Mouse (Mus musculus): Measurements from ENCODE around the gene Stambp. TPM values are rescaled to one million over a fixed set of nuclear protein-coding genes. Genes with fewer than 3 reads are reported as not detected.

The Stambp gene
- polyA plus RNA-seq, 1 experiment from 2014 or later, result 26.2 TPM

DNA sequence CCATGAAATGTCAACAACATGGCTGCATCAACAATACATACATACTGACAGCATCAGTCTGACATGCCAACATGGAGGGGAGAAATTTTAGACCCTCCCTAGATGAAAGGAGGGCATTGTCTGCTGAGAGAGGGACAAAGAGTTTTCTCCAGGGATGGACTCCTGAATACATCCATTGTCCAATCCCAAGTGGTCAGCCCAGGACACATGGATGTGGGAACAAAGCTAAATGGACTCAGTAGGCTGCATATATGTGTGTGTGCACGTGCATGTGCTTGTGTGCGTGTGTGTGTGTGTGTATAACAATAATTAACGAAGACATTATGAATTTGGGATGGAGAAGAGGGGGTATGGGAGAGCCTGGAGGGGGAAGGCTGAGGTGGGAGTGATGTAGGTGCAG is 26.8 kb downstream of the Stambp start:
- Histone ChIP-seq H3K36me3 (ENCODE audit: control insufficient read depth, insufficient read depth, low read length) (peaks cover 33% of the 10 kb centered on the region), H3K4me2 (ENCODE audit: low read depth, low read length) (no peak overlapping the region), H3K9ac (ENCODE audit: low read depth, low read length) (no peak overlapping the region), H3K27me3 (replicated peaks; ENCODE audit: control insufficient read depth, insufficient read depth, low read length) (no peaks in the 10 kb centered on the region), H3K27ac (replicated peaks; ENCODE audit: low read depth, low read length) (no peak overlapping the region), H3K9me3 (ENCODE audit: control insufficient read depth, low read length) (no peaks in the 10 kb centered on the region), H3K4me3 (ENCODE audit: low read depth, low read length) (no peak overlapping the region), H3K4me1 (ENCODE audit: control insufficient read depth, insufficient read depth, low read length) (no peaks in the 10 kb centered on the region)
- 76% methylated on average over 3 of the region's 3 CpGs for WGBS
- no peak for DNase-seq (ENCODE audit: low spot score)
- no peak for ATAC-seq (ENCODE audit: low read depth)

DNA sequence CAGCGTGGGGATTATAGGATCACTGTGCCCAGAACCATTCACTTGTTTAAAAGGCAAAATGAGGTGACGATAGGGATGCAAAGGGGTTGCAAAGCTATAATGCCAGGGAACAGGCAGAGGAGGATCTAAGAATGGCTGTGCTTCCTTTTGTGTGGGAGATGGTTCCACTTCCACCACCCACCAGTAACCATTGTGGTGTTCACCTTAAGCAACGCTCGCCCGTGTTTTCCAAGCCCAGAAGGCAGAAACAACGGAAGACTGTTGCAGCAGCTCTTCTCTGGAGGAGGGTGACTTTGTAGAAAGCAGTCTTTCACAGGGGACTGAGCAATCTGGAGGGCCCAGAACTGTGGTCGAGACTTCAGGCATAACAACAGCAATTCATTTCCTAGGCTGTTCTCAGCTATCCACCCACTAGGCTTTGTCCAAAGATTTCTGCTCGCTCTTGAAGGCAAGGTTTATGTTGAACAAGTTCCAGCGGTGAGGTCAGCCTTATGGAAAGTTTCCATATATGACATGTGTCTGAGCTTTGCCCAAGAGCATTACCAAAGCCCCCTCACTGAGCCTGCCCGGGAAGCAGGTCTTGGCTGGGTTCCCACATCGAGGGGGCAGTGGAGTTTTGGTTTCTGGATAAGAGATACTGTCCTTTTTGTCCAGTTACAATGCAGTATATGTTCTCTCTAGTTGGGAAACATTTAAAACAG is 30.6 kb downstream of the Stambp start:
- peak overlapping the region; percentile 79 for H3K27ac ChIP-seq (replicated peaks; ENCODE audit: low read depth, low read length)
- H3K9ac ChIP-seq (ENCODE audit: low read depth, low read length), result no peak overlapping the region
- H3K27me3 ChIP-seq (replicated peaks; ENCODE audit: control insufficient read depth, insufficient read depth, low read length), result no peaks in the 10 kb centered on the region
- H3K4me3 ChIP-seq (ENCODE audit: low read depth, low read length), result no peak overlapping the region
- DNase-seq (ENCODE audit: low spot score) (peak; percentile 81), ATAC-seq (ENCODE audit: low read depth) (peak; percentile 72)
- H3K4me2 ChIP-seq (ENCODE audit: low read depth, low read length), result no peak overlapping the region
- H3K36me3 ChIP-seq (ENCODE audit: control insufficient read depth, insufficient read depth, low read length), result peaks cover 19% of the 10 kb centered on the region
- no peaks in the 10 kb centered on the region for H3K9me3 ChIP-seq (ENCODE audit: control insufficient read depth, low read length)
- no peaks in the 10 kb centered on the region for H3K4me1 ChIP-seq (ENCODE audit: control insufficient read depth, insufficient read depth, low read length)
- WGBS, result 67% methylated on average over 11 of the region's 11 CpGs

DNA sequence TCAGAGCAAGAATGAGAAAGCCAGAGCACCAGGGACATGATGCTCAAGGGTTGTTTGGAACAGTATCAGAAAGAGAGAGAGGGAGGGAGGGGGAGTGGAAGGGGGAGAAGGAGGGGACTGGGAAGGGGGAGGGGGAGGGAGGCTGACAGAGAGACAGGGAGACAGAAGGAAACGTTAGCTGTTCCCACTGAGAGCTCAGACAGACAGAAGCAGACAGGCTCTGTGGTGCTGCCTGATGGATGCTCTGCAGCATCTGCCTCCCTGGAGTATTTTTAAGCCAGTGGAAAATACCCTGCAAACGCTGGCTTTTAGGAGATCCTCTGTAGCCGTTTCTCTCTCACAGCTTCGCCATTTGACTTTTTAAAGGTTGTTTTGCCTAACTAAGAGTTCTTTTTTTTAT is 32.5 kb downstream of the Stambp start:
- Histone ChIP-seq H3K9me3 (ENCODE audit: control insufficient read depth, low read length) (no peaks in the 10 kb centered on the region), H3K9ac (ENCODE audit: low read depth, low read length) (no peak overlapping the region), H3K4me3 (ENCODE audit: low read depth, low read length) (no peak overlapping the region), H3K4me1 (ENCODE audit: control insufficient read depth, insufficient read depth, low read length) (0 out of 2 replicates have a peak, but pooled peaks cover 3% of the 10 kb centered on the region), H3K27me3 (replicated peaks; ENCODE audit: control insufficient read depth, insufficient read depth, low read length) (no peaks in the 10 kb centered on the region), H3K4me2 (ENCODE audit: low read depth, low read length) (no peak overlapping the region), H3K36me3 (ENCODE audit: control insufficient read depth, insufficient read depth, low read length) (peaks cover 2% of the 10 kb centered on the region; the same call in 1 of the 2 replicates), H3K27ac (replicated peaks; ENCODE audit: low read depth, low read length) (no peak overlapping the region)
- DNase-seq (ENCODE audit: low spot score), result peak; percentile 23
- WGBS, result 38% methylated on average over 4 of the region's 4 CpGs
- no peak for ATAC-seq (ENCODE audit: low read depth)

- no peak overlapping the region for H3K9ac ChIP-seq (ENCODE audit: low read depth, low read length)
- H3K36me3 ChIP-seq (ENCODE audit: control insufficient read depth, insufficient read depth, low read length), result no peaks in the 10 kb centered on the region
- no peak overlapping the region for H3K27ac ChIP-seq (replicated peaks; ENCODE audit: low read depth, low read length)
- no peaks in the 10 kb centered on the region for H3K9me3 ChIP-seq (ENCODE audit: control insufficient read depth, low read length)
- DNase-seq (ENCODE audit: low spot score) (no peak), ATAC-seq (ENCODE audit: low read depth) (no peak)
- H3K4me2 ChIP-seq (ENCODE audit: low read depth, low read length), result no peak overlapping the region
- H3K4me1 ChIP-seq (ENCODE audit: control insufficient read depth, insufficient read depth, low read length), result 0 out of 2 replicates have a peak, but pooled peaks cover 3% of the 10 kb centered on the region
- WGBS, result 38% methylated on average over 6 of the region's 6 CpGs
- H3K4me3 ChIP-seq (ENCODE audit: low read depth, low read length), result no peak overlapping the region
- H3K27me3 ChIP-seq (replicated peaks; ENCODE audit: control insufficient read depth, insufficient read depth, low read length), result no peaks in the 10 kb centered on the region
These were observed 35.8 kb downstream of the Stambp start for GRCm38 (mm10) chr6:83536795-83537059.

DNA sequence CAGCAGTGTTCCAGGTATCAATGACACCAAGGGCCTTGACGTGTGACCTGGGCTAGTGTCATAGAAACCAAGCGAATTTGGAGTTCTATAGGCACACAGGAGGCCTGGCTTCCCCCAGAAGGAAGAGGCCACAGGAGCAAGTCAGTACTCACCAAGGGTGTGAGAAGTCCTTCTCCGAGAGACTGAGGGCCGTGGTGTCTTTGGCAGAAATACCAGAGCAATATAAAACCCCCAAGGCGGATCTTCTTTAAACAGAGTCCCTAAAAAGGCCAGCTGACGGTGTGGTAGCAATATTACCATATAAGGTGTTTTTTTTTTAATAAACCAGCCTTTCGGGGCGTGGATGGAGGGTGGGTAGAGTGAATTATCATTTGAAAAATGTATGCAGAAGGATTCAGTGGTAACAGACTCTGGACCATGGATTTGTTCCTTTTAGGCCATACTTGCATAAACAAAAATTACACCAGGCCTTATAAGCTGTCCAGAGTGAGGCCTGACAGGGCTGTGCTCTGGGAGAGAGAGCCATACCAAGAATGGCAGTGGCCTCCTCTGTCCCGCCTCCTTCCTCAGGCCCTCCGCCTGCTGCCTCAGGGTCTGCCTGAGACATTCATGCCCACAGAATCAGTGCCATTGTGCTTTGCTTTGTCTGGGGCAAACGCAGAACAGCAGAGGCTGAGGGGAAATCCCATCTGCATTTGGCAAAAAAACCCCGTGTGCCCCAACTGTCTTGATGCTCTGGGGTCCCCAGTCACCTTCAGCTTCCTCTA is 36.3 kb downstream of the Stambp start, which contains the start of gene Actg2:
Gene Actg2, minus strand, starts transcription at position 238 of the 767 bp plus-strand sequence.
- Histone ChIP-seq H3K27ac (replicated peaks; ENCODE audit: low read depth, low read length) (no peak within 1 kb of the TSS), H3K4me1 (ENCODE audit: control insufficient read depth, insufficient read depth, low read length) (0 out of 2 replicates have a peak, but pooled peaks cover 3% of the 10 kb centered on the region), H3K4me2 (ENCODE audit: low read depth, low read length) (no peak within 1 kb of the TSS), H3K9me3 (ENCODE audit: control insufficient read depth, low read length) (no peaks in the 10 kb centered on the region), H3K4me3 (ENCODE audit: low read depth, low read length) (no peak within 1 kb of the TSS), H3K9ac (ENCODE audit: low read depth, low read length) (no peak within 1 kb of the TSS), H3K27me3 (replicated peaks; ENCODE audit: control insufficient read depth, insufficient read depth, low read length) (no peaks in the 10 kb centered on the region), H3K36me3 (ENCODE audit: control insufficient read depth, insufficient read depth, low read length) (no peaks in the 10 kb centered on the region)
- 54% methylated on average over 12 of the region's 12 CpGs for WGBS
- no peak for ATAC-seq (ENCODE audit: low read depth)
- DNase-seq (ENCODE audit: low spot score), result no peak

GRCm38 (mm10) chr6:83532608-83533007 is 39.9 kb downstream of the Stambp start:
- H3K27ac ChIP-seq (replicated peaks; ENCODE audit: low read depth, low read length), result no peak overlapping the region
- H3K36me3 ChIP-seq (ENCODE audit: control insufficient read depth, insufficient read depth, low read length), result no peaks in the 10 kb centered on the region
- no peak overlapping the region for H3K9ac ChIP-seq (ENCODE audit: low read depth, low read length)
- DNase-seq (ENCODE audit: low spot score) (no peak), ATAC-seq (ENCODE audit: low read depth) (no peak)
- no peak overlapping the region for H3K4me2 ChIP-seq (ENCODE audit: low read depth, low read length)
- H3K4me1 ChIP-seq (ENCODE audit: control insufficient read depth, insufficient read depth, low read length), result 0 out of 2 replicates have a peak, but pooled peaks cover 3% of the 10 kb centered on the region
- H3K4me3 ChIP-seq (ENCODE audit: low read depth, low read length), result no peak overlapping the region
- H3K27me3 ChIP-seq (replicated peaks; ENCODE audit: control insufficient read depth, insufficient read depth, low read length), result no peaks in the 10 kb centered on the region
- WGBS, result 69% methylated on average over 2 of the region's 2 CpGs
- H3K9me3 ChIP-seq (ENCODE audit: control insufficient read depth, low read length), result no peaks in the 10 kb centered on the region

DNA sequence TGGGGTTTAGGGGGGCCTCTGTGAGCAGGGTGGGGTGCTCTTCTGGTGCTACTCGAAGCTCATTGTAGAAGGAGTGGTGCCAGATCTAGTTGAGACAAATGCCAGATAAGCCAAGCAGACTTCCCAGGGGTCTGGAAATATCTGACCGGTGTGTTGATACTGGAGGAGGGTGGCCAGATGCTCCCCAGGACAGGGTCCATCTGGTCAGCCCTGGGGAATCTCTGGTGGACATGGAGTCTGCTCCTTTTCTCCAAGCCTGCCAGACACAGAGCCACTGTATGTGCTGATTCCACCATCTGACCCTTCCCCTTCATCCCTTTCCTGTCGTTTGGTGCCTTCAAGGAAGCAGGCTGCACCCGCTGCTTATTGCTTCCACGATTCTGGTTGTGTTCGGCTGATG is 49.3 kb downstream of the Stambp start:
- no peaks in the 10 kb centered on the region for H3K4me1 ChIP-seq (ENCODE audit: control insufficient read depth, insufficient read depth, low read length)
- WGBS, result 71% methylated on average over 6 of the region's 6 CpGs
- H3K27me3 ChIP-seq (replicated peaks; ENCODE audit: control insufficient read depth, insufficient read depth, low read length), result no peaks in the 10 kb centered on the region
- no peak overlapping the region for H3K4me3 ChIP-seq (ENCODE audit: low read depth, low read length)
- no peaks in the 10 kb centered on the region for H3K36me3 ChIP-seq (ENCODE audit: control insufficient read depth, insufficient read depth, low read length)
- no peaks in the 10 kb centered on the region for H3K9me3 ChIP-seq (ENCODE audit: control insufficient read depth, low read length)
- H3K9ac ChIP-seq (ENCODE audit: low read depth, low read length), result no peak overlapping the region
- H3K4me2 ChIP-seq (ENCODE audit: low read depth, low read length), result no peak overlapping the region
- no peak overlapping the region for H3K27ac ChIP-seq (replicated peaks; ENCODE audit: low read depth, low read length)
- DNase-seq (ENCODE audit: low spot score) (no peak), ATAC-seq (ENCODE audit: low read depth) (no peak)

GRCm38 (mm10) chr6:83521784-83522183 is 50.7 kb downstream of the Stambp start:
- ATAC-seq (ENCODE audit: low read depth), result no peak
- H3K4me1 ChIP-seq (ENCODE audit: control insufficient read depth, insufficient read depth, low read length), result no peaks in the 10 kb centered on the region
- WGBS, result 71% methylated on average over 6 of the region's 6 CpGs
- H3K9me3 ChIP-seq (ENCODE audit: control insufficient read depth, low read length), result no peaks in the 10 kb centered on the region
- H3K4me3 ChIP-seq (ENCODE audit: low read depth, low read length), result no peak overlapping the region
- no peak overlapping the region for H3K9ac ChIP-seq (ENCODE audit: low read depth, low read length)
- DNase-seq (ENCODE audit: low spot score), result no peak
- no peak overlapping the region for H3K27ac ChIP-seq (replicated peaks; ENCODE audit: low read depth, low read length)
- no peak overlapping the region for H3K4me2 ChIP-seq (ENCODE audit: low read depth, low read length)
- H3K27me3 ChIP-seq (replicated peaks; ENCODE audit: control insufficient read depth, insufficient read depth, low read length), result no peaks in the 10 kb centered on the region
- no peaks in the 10 kb centered on the region for H3K36me3 ChIP-seq (ENCODE audit: control insufficient read depth, insufficient read depth, low read length)

DNA sequence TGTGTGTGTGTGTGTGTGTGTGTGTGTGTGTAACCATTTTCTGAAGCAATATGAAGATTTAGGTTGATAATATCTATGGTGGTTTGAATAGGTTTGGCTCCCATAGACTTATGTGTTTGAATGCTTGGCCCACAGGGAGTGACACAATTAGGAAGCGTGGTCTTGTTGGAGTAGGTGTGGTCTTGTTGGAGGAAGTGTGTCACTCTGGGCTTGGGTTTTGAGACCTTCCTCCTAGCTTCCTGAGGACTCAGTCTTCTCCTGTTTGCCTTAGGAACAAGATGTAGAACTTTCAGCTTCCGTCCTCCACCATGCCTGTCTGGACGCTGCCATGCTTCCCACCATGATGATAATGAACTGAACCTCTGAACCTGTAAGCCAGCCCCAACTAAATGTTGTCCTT is 53.9 kb downstream of the Stambp start:
- Histone ChIP-seq H3K4me2 (ENCODE audit: low read depth, low read length) (no peak overlapping the region), H3K36me3 (ENCODE audit: control insufficient read depth, insufficient read depth, low read length) (no peaks in the 10 kb centered on the region), H3K9me3 (ENCODE audit: control insufficient read depth, low read length) (no peaks in the 10 kb centered on the region), H3K27ac (replicated peaks; ENCODE audit: low read depth, low read length) (no peak overlapping the region), H3K9ac (ENCODE audit: low read depth, low read length) (no peak overlapping the region), H3K4me1 (ENCODE audit: control insufficient read depth, insufficient read depth, low read length) (no peaks in the 10 kb centered on the region), H3K4me3 (ENCODE audit: low read depth, low read length) (no peak overlapping the region), H3K27me3 (replicated peaks; ENCODE audit: control insufficient read depth, insufficient read depth, low read length) (no peaks in the 10 kb centered on the region)
- no peak for DNase-seq (ENCODE audit: low spot score)
- no peak for ATAC-seq (ENCODE audit: low read depth)
- 78% methylated on average over 3 of the region's 3 CpGs for WGBS

All from embryonic facial prominence, embryonic 14.5 days (tissue).